Mouse (Mus musculus): ENCODE measurements around the gene 1810037I17Rik. TPM values are rescaled to one million over a fixed set of nuclear protein-coding genes. Genes with fewer than 3 reads are reported as not detected.

The 1810037I17Rik gene
- polyA plus RNA-seq, 1 experiment from 2014 or later, result 138 TPM

- H3K27me3 ChIP-seq (ENCODE audit: control insufficient read depth, insufficient read depth, low read length), result no peaks in the 10 kb centered on the region
- 62% methylated on average over 6 of the region's 6 CpGs for WGBS (ENCODE audit: insufficient replicate concordance)
- no peak overlapping the region for H3K4me3 ChIP-seq (ENCODE audit: low read depth, low read length)
- no peaks in the 10 kb centered on the region for H3K9me3 ChIP-seq (replicated peaks; ENCODE audit: control insufficient read depth, low read length)
- no peak overlapping the region for H3K27ac ChIP-seq (ENCODE audit: low read depth, low read length)
- H3K4me1 ChIP-seq (ENCODE audit: control insufficient read depth, insufficient read depth, low read length), result no peaks in the 10 kb centered on the region
- no peak overlapping the region for H3K9ac ChIP-seq (ENCODE audit: low read depth, low read length)
- H3K4me2 ChIP-seq, result no peak overlapping the region
- H3K36me3 ChIP-seq (ENCODE audit: control insufficient read depth, insufficient read depth, low read length), result no peaks in the 10 kb centered on the region
- no peak for ATAC-seq (replicated peaks; ENCODE audit: insufficient number of reproducible peaks, low FRiP score, low TSS enrichment)
These were observed 25.7 kb upstream of the 1810037I17Rik start for GRCm38 (mm10) chr3:122898254-122898653.

GRCm38 (mm10) chr3:122903746-122904433, 20.1 kb upstream of the 1810037I17Rik start:
- Histone ChIP-seq H3K27ac (ENCODE audit: low read depth, low read length) (no peak overlapping the region), H3K36me3 (ENCODE audit: control insufficient read depth, insufficient read depth, low read length) (no peaks in the 10 kb centered on the region), H3K9ac (ENCODE audit: low read depth, low read length) (no peak overlapping the region), H3K4me1 (ENCODE audit: control insufficient read depth, insufficient read depth, low read length) (no peaks in the 10 kb centered on the region), H3K4me3 (ENCODE audit: low read depth, low read length) (no peak overlapping the region), H3K27me3 (ENCODE audit: control insufficient read depth, insufficient read depth, low read length) (no peaks in the 10 kb centered on the region), H3K4me2 (no peak overlapping the region), H3K9me3 (replicated peaks; ENCODE audit: control insufficient read depth, low read length) (no peaks in the 10 kb centered on the region)
- 39% methylated on average over 12 of the region's 12 CpGs for WGBS (ENCODE audit: insufficient replicate concordance)
- ATAC-seq (replicated peaks; ENCODE audit: insufficient number of reproducible peaks, low FRiP score, low TSS enrichment), result no peak

- Histone ChIP-seq H3K27me3 (ENCODE audit: control insufficient read depth, insufficient read depth, low read length) (no peaks in the 10 kb centered on the region), H3K9me3 (replicated peaks; ENCODE audit: control insufficient read depth, low read length) (no peaks in the 10 kb centered on the region), H3K36me3 (ENCODE audit: control insufficient read depth, insufficient read depth, low read length) (no peaks in the 10 kb centered on the region), H3K4me2 (no peak overlapping the region), H3K27ac (ENCODE audit: low read depth, low read length) (no peak overlapping the region), H3K9ac (ENCODE audit: low read depth, low read length) (no peak overlapping the region), H3K4me1 (ENCODE audit: control insufficient read depth, insufficient read depth, low read length) (no peaks in the 10 kb centered on the region), H3K4me3 (ENCODE audit: low read depth, low read length) (no peak overlapping the region)
- no peak for ATAC-seq (replicated peaks; ENCODE audit: insufficient number of reproducible peaks, low FRiP score, low TSS enrichment)
- 87% methylated on average over 2 of the region's 2 CpGs for WGBS (ENCODE audit: insufficient replicate concordance)
These were observed 16.2 kb upstream of the 1810037I17Rik start for GRCm38 (mm10) chr3:122907841-122908240.

- 77% methylated on average over 5 of the region's 5 CpGs for WGBS (ENCODE audit: insufficient replicate concordance)
- no peak overlapping the region for H3K4me2 ChIP-seq
- no peaks in the 10 kb centered on the region; the same call in 1 of the 2 replicates for H3K4me1 ChIP-seq (ENCODE audit: control insufficient read depth, insufficient read depth, low read length)
- H3K27ac ChIP-seq (ENCODE audit: low read depth, low read length), result no peak overlapping the region
- no peak for ATAC-seq (replicated peaks; ENCODE audit: insufficient number of reproducible peaks, low FRiP score, low TSS enrichment)
- no peaks in the 10 kb centered on the region for H3K27me3 ChIP-seq (ENCODE audit: control insufficient read depth, insufficient read depth, low read length)
- H3K9ac ChIP-seq (ENCODE audit: low read depth, low read length), result no peak overlapping the region
- H3K36me3 ChIP-seq (ENCODE audit: control insufficient read depth, insufficient read depth, low read length), result no peaks in the 10 kb centered on the region
- no peaks in the 10 kb centered on the region for H3K9me3 ChIP-seq (replicated peaks; ENCODE audit: control insufficient read depth, low read length)
- H3K4me3 ChIP-seq (ENCODE audit: low read depth, low read length), result no peak overlapping the region
These were observed 8.5 kb upstream of the 1810037I17Rik start for GRCm38 (mm10) chr3:122915493-122915892.

GRCm38 (mm10) chr3:122916191-122916680, 7.8 kb upstream of the 1810037I17Rik start:
- Histone ChIP-seq H3K4me2 (no peak overlapping the region), H3K4me1 (ENCODE audit: control insufficient read depth, insufficient read depth, low read length) (peaks cover 6% of the 10 kb centered on the region), H3K27me3 (ENCODE audit: control insufficient read depth, insufficient read depth, low read length) (no peaks in the 10 kb centered on the region), H3K4me3 (ENCODE audit: low read depth, low read length) (no peak overlapping the region), H3K27ac (ENCODE audit: low read depth, low read length) (no peak overlapping the region), H3K36me3 (ENCODE audit: control insufficient read depth, insufficient read depth, low read length) (no peaks in the 10 kb centered on the region), H3K9ac (ENCODE audit: low read depth, low read length) (no peak overlapping the region), H3K9me3 (replicated peaks; ENCODE audit: control insufficient read depth, low read length) (no peaks in the 10 kb centered on the region)
- WGBS (ENCODE audit: insufficient replicate concordance), result 79% methylated on average over 6 of the region's 6 CpGs
- ATAC-seq (replicated peaks; ENCODE audit: insufficient number of reproducible peaks, low FRiP score, low TSS enrichment), result no peak

- H3K27me3 ChIP-seq (ENCODE audit: control insufficient read depth, insufficient read depth, low read length), result no peaks in the 10 kb centered on the region
- no peak overlapping the region for H3K4me3 ChIP-seq (ENCODE audit: low read depth, low read length)
- H3K9ac ChIP-seq (ENCODE audit: low read depth, low read length), result no peak overlapping the region
- no peak for ATAC-seq (replicated peaks; ENCODE audit: insufficient number of reproducible peaks, low FRiP score, low TSS enrichment)
- WGBS (ENCODE audit: insufficient replicate concordance), result 60% methylated on average over 2 of the region's 2 CpGs
- H3K4me1 ChIP-seq (ENCODE audit: control insufficient read depth, insufficient read depth, low read length), result peaks cover 7% of the 10 kb centered on the region
- H3K27ac ChIP-seq (ENCODE audit: low read depth, low read length), result no peak overlapping the region
- H3K9me3 ChIP-seq (replicated peaks; ENCODE audit: control insufficient read depth, low read length), result no peaks in the 10 kb centered on the region
- H3K36me3 ChIP-seq (ENCODE audit: control insufficient read depth, insufficient read depth, low read length), result no peaks in the 10 kb centered on the region
- H3K4me2 ChIP-seq, result no peak overlapping the region
These were observed 5.3 kb upstream of the 1810037I17Rik start for GRCm38 (mm10) chr3:122918672-122919071.

GRCm38 (mm10) chr3:122919260-122919659, 4.7 kb upstream of the 1810037I17Rik start, which contains the start of gene Gm10959:
Gene Gm10959 (minus strand): TSS chr3:122919360.
- no peaks in the 10 kb centered on the region for H3K27me3 ChIP-seq (ENCODE audit: control insufficient read depth, insufficient read depth, low read length)
- no peak within 1 kb of the TSS for H3K4me2 ChIP-seq
- no peak within 1 kb of the TSS for H3K27ac ChIP-seq (ENCODE audit: low read depth, low read length)
- no peak for ATAC-seq (replicated peaks; ENCODE audit: insufficient number of reproducible peaks, low FRiP score, low TSS enrichment)
- 83% methylated on average over 8 of the region's 8 CpGs for WGBS (ENCODE audit: insufficient replicate concordance)
- peaks cover 7% of the 10 kb centered on the region for H3K4me1 ChIP-seq (ENCODE audit: control insufficient read depth, insufficient read depth, low read length)
- no peak within 1 kb of the TSS for H3K9ac ChIP-seq (ENCODE audit: low read depth, low read length)
- no peaks in the 10 kb centered on the region for H3K36me3 ChIP-seq (ENCODE audit: control insufficient read depth, insufficient read depth, low read length)
- no peak within 1 kb of the TSS for H3K4me3 ChIP-seq (ENCODE audit: low read depth, low read length)
- no peaks in the 10 kb centered on the region for H3K9me3 ChIP-seq (replicated peaks; ENCODE audit: control insufficient read depth, low read length)

- Histone ChIP-seq H3K9ac (ENCODE audit: low read depth, low read length) (no peak overlapping the region), H3K27me3 (ENCODE audit: control insufficient read depth, insufficient read depth, low read length) (no peaks in the 10 kb centered on the region), H3K4me2 (no peak overlapping the region), H3K27ac (ENCODE audit: low read depth, low read length) (no peak overlapping the region), H3K9me3 (replicated peaks; ENCODE audit: control insufficient read depth, low read length) (no peaks in the 10 kb centered on the region), H3K4me1 (ENCODE audit: control insufficient read depth, insufficient read depth, low read length) (peaks cover 7% of the 10 kb centered on the region), H3K36me3 (ENCODE audit: control insufficient read depth, insufficient read depth, low read length) (no peaks in the 10 kb centered on the region), H3K4me3 (ENCODE audit: low read depth, low read length) (no peak overlapping the region)
- no peak for ATAC-seq (replicated peaks; ENCODE audit: insufficient number of reproducible peaks, low FRiP score, low TSS enrichment)
- WGBS (ENCODE audit: insufficient replicate concordance), result 54% methylated on average over 8 of the region's 8 CpGs
These were observed 3.2 kb upstream of the 1810037I17Rik start for GRCm38 (mm10) chr3:122920572-122921435.

Data from heart, embryonic 11.5 days (tissue).